Mouse (Mus musculus) C2C12 (cell line): Measurements from ENCODE around the gene Elavl4.

Source experiments
- CTCF ChIP-seq: IDR thresholded peaks from one replicate; pipeline ENCODE4 v1.5.1; 2011; ENCODE audit not compliant: control insufficient read depth, insufficient read depth, insufficient read length
- MYOG ChIP-seq: IDR thresholded peaks from one replicate; pipeline ENCODE4 v1.6.1; 2011; ENCODE audit not compliant: control insufficient read depth, insufficient read length; ENCODE audit errors: extremely low read depth
- USF1 ChIP-seq: IDR thresholded peaks from one replicate; pipeline ENCODE4 v1.6.1; 2011; ENCODE audit warnings: low read depth, mild to moderate bottlenecking, control low read depth, moderate library complexity

GRCm38 (mm10) chr4:110209613-110210012 is 142.1 kb downstream of the Elavl4 start:
- TF ChIP-seq CTCF (no peak), MYOG (no peak), USF1 (no peak)
